Mouse (Mus musculus): ENCODE results near the gene Mterf1b. TPM values are rescaled to one million over a fixed set of nuclear protein-coding genes. Genes with fewer than 3 reads are reported as not detected.

Gene Mterf1b
- 6.3 TPM for total RNA-seq (2023)

GRCm38 (mm10) chr5:4191671-4192480, at the start of gene Mterf1b:
TSS of gene Mterf1b (plus strand) at chr5:4192367.

Other genes with a start within 250 kb of the Mterf1b start
- 28.0 TPM for gene Cyp51, start 87.6 kb upstream of the Mterf1b start, total RNA-seq (2023)